Mouse (Mus musculus) kidney, postnatal 0 days (tissue): ENCODE measurements around the gene Ldha. TPM values are rescaled to one million over a fixed set of nuclear protein-coding genes. Genes with fewer than 3 reads are reported as not detected.

ENCODE experiments used
- ATAC-seq: fragments of 200-750 bp; cut with Nextera tagmentation; replicated peaks from 2 replicates; pipeline ENCODE4 v1.8.0; 2017; ENCODE audit warnings: low read depth, moderate number of reproducible peaks, moderate TSS enrichment, moderate library complexity; ENCODE audit not compliant: low FRiP score
- DNase-seq: peaks from one replicate; pipeline ENCODE4 v3.0.0-alpha.2; 2016; ENCODE audit warnings: low spot score
- H3K27ac ChIP-seq: fragments of 300-500 bp; sonication (generic); 2 replicates; pipeline ENCODE4 v1.5.1; 2014; ENCODE audit warnings: mild to moderate bottlenecking
- H3K27me3 ChIP-seq: fragments of 300-500 bp; sonication (generic); 2 replicates; pipeline ENCODE4 v1.6.1; 2014; ENCODE audit warnings: low read length, mixed read lengths; ENCODE audit not compliant: insufficient read depth
- H3K36me3 ChIP-seq: fragments of 300-500 bp; sonication (generic); 2 replicates; pipeline ENCODE4 v1.6.1; 2014; ENCODE audit warnings: low read length, mixed read lengths; ENCODE audit not compliant: insufficient read depth
- H3K4me1 ChIP-seq: fragments of 300-500 bp; sonication (generic); replicated peaks from 2 replicates; pipeline ENCODE4 v1.6.1; 2014; ENCODE audit warnings: antibody characterized with exemption, low read length, mixed read lengths; ENCODE audit not compliant: insufficient read depth
- H3K4me2 ChIP-seq: fragments of 300-500 bp; sonication (generic); 2 replicates; pipeline ENCODE4 v1.6.1; 2014; ENCODE audit warnings: mild to moderate bottlenecking, low read length, moderate library complexity, mixed read lengths
- H3K4me3 ChIP-seq: fragments of 300-500 bp; sonication (generic); replicated peaks from 2 replicates; pipeline ENCODE4 v1.5.1; 2014; ENCODE audit warnings: low read depth, low read length
- H3K9ac ChIP-seq: fragments of 300-500 bp; sonication (generic); 2 replicates; pipeline ENCODE4 v1.6.1; 2014; ENCODE audit warnings: low read depth, low read length
- H3K9me3 ChIP-seq: fragments of 300-500 bp; sonication (generic); replicated peaks from 2 replicates; pipeline ENCODE4 v1.6.1; 2016; ENCODE audit warnings: low read length, inconsistent platforms, mixed read lengths
- CTCF ChIP-seq: IDR thresholded peaks from 2 replicates; pipeline ENCODE4 v1.5.1; 2016; ENCODE audit warnings: antibody characterized with exemption, low read depth, mild to moderate bottlenecking, moderate library complexity
- WGBS: fragments of 180-500 bp; shearing (Covaris S2); extraction: QIAGEN DNeasy Blood & Tissue Kit; methylation state at CpG from one replicate; pipeline ENCODE4 v1.1.7; 2014; 5-methylcytosine and 5-hydroxymethylcytosine counted together
- polyA plus RNA-seq: library from polyadenylated mRNA; unstranded; fragments of >200 nt; fragmentation: Nextera tagmentation; extraction: Ambion mirVana; gene quantifications from 2 replicates; pipeline ENCODE4 v1.2.1, GENCODE M21; 2015

Gene Ldha
- polyA plus RNA-seq, 1 experiment from 2014 or later, result 890 TPM

- H3K4me3 ChIP-seq, result no peak overlapping the region
Observed at GRCm38 (mm10) chr7:46837073-46837472, 4.2 kb upstream of the Ldha start.

GRCm38 (mm10) chr7:46838104-46838671, 3.1 kb upstream of the Ldha start:
- WGBS, result 2% methylated on average over 9 of the region's 9 CpGs
- H3K4me3 ChIP-seq, result no peak overlapping the region
- H3K4me1 ChIP-seq, result peaks cover 19% of the 10 kb centered on the region; the same call in 1 of the 2 replicates
- no peak for TF ChIP-seq CTCF
- H3K4me2 ChIP-seq, result peak overlapping the region; percentile 45
- H3K9me3 ChIP-seq, result no peaks in the 10 kb centered on the region
- H3K9ac ChIP-seq, result peak overlapping the region; percentile 33; the same call in 1 of the 2 replicates
- no peaks in the 10 kb centered on the region for H3K36me3 ChIP-seq
- DNase-seq (peak; percentile 86), ATAC-seq (peak; percentile 66; the same call in 1 of the 2 replicates)
- peak overlapping the region; percentile 92 for H3K27ac ChIP-seq
- H3K27me3 ChIP-seq, result no peaks in the 10 kb centered on the region

More at GRCm38 (mm10) chr7:46837073-46837472, 4.2 kb upstream of the Ldha start:
- no peaks in the 10 kb centered on the region for H3K9me3 ChIP-seq
- ATAC-seq (no peak), DNase-seq (no peak)
- TF ChIP-seq CTCF, result no peak
- no peaks in the 10 kb centered on the region for H3K27me3 ChIP-seq
- no peak overlapping the region for H3K4me2 ChIP-seq
- WGBS, result 65% methylated on average over 5 of the region's 5 CpGs
- H3K27ac ChIP-seq, result peak overlapping the region; percentile 92; the same call in 1 of the 2 replicates
- H3K36me3 ChIP-seq, result no peaks in the 10 kb centered on the region
- H3K4me1 ChIP-seq, result peaks cover 19% of the 10 kb centered on the region; the same call in 1 of the 2 replicates
- no peak overlapping the region for H3K9ac ChIP-seq

GRCm38 (mm10) chr7:46838891-46839302, 2.4 kb upstream of the Ldha start:
- no peak for TF ChIP-seq CTCF
- peak overlapping the region; percentile 92 for H3K27ac ChIP-seq
- H3K27me3 ChIP-seq, result no peaks in the 10 kb centered on the region
- H3K4me2 ChIP-seq, result peak overlapping the region; percentile 29; the same call in 1 of the 2 replicates
- no peak overlapping the region; the same call in 1 of the 2 replicates for H3K9ac ChIP-seq
- ATAC-seq, result peak; percentile 69
- H3K36me3 ChIP-seq, result no peaks in the 10 kb centered on the region
- WGBS, result 10% methylated on average over 8 of the region's 8 CpGs
- peak; percentile 92 for DNase-seq
- H3K4me3 ChIP-seq, result no peak overlapping the region
- no peaks in the 10 kb centered on the region for H3K9me3 ChIP-seq
- peaks cover 19% of the 10 kb centered on the region; the same call in 1 of the 2 replicates for H3K4me1 ChIP-seq

GRCm38 (mm10) chr7:46839446-46839845, 1.8 kb upstream of the Ldha start:
- no peak for ATAC-seq
- Histone ChIP-seq H3K27ac (peak overlapping the region; percentile 92), H3K36me3 (no peaks in the 10 kb centered on the region), H3K9me3 (no peaks in the 10 kb centered on the region), H3K4me2 (peak overlapping the region; percentile 29; the same call in 1 of the 2 replicates), H3K27me3 (no peaks in the 10 kb centered on the region), H3K4me3 (no peak overlapping the region), H3K9ac (no peak overlapping the region), H3K4me1 (peaks cover 19% of the 10 kb centered on the region; the same call in 1 of the 2 replicates)
- WGBS, result 37% methylated on average over 7 of the region's 7 CpGs
- no peak for TF ChIP-seq CTCF
- DNase-seq, result no peak

- H3K4me2 ChIP-seq, result no peak overlapping the region
- no peak for TF ChIP-seq CTCF
- ATAC-seq (no peak), DNase-seq (no peak)
- no peak overlapping the region for H3K4me3 ChIP-seq
- no peak overlapping the region for H3K9ac ChIP-seq
- no peaks in the 10 kb centered on the region for H3K9me3 ChIP-seq
- no peaks in the 10 kb centered on the region for H3K27me3 ChIP-seq
- WGBS, result 78% methylated on average over 5 of the region's 5 CpGs
- no peaks in the 10 kb centered on the region for H3K36me3 ChIP-seq
- peaks cover 22% of the 10 kb centered on the region for H3K4me1 ChIP-seq
- peak overlapping the region; percentile 92 for H3K27ac ChIP-seq
Observed at GRCm38 (mm10) chr7:46839861-46840260, 1.4 kb upstream of the Ldha start.

GRCm38 (mm10) chr7:46840326-46840725, 949 bp upstream of the Ldha start:
- Histone ChIP-seq H3K36me3 (no peaks in the 10 kb centered on the region), H3K9ac (no peak overlapping the region), H3K27ac (peak overlapping the region; percentile 92), H3K4me3 (no peak overlapping the region), H3K9me3 (no peaks in the 10 kb centered on the region), H3K4me2 (no peak overlapping the region), H3K27me3 (no peaks in the 10 kb centered on the region), H3K4me1 (peaks cover 27% of the 10 kb centered on the region)
- TF ChIP-seq CTCF, result no peak
- 61% methylated on average over 4 of the region's 4 CpGs for WGBS
- no peak for ATAC-seq
- DNase-seq, result no peak

- WGBS, result 33% methylated on average over 5 of the region's 5 CpGs
- no peaks in the 10 kb centered on the region for H3K27me3 ChIP-seq
- peaks cover 31% of the 10 kb centered on the region for H3K4me1 ChIP-seq
- DNase-seq (no peak), ATAC-seq (no peak)
- H3K36me3 ChIP-seq, result no peaks in the 10 kb centered on the region
- H3K9me3 ChIP-seq, result no peaks in the 10 kb centered on the region
- TF ChIP-seq CTCF, result no peak
- H3K9ac ChIP-seq, result no peak overlapping the region
- no peak overlapping the region for H3K27ac ChIP-seq
- no peak overlapping the region for H3K4me2 ChIP-seq
- no peak overlapping the region for H3K4me3 ChIP-seq
Observed at GRCm38 (mm10) chr7:46842278-46842677, 1.0 kb downstream of the Ldha start.
